Mouse (Mus musculus) frontal cortex, postnatal 10 days (tissue): Measurements from ENCODE around the gene Enah.
A peak's percentile ranks its signal among the peaks of the same experiment; 100 is the strongest.

ENCODE experiments used
- DNase-seq, 2 experiments: peaks; one replicate each; pipeline ENCODE4 v3.0.0; 2022; ENCODE audit warnings: low spot score in 2 of 2, mixed read lengths in 1 of 2

Enah gene

GRCm38 (mm10) chr1:182019926-182020801, at the start of gene Enah:
TSS of gene Enah (minus strand) at chr1:182019990.
- peak; percentile 65 to 70 for DNase-seq

GRCm38 (mm10) chr1:182068136-182068535, 48.3 kb upstream of the Enah start:
- DNase-seq = no peak

- no peak for DNase-seq
These were observed 47.0 kb upstream of the Enah start for GRCm38 (mm10) chr1:182066527-182067465.

GRCm38 (mm10) chr1:182063716-182064115, 43.9 kb upstream of the Enah start:
- DNase-seq = no peak

GRCm38 (mm10) chr1:182062801-182063200, 43.0 kb upstream of the Enah start:
- DNase-seq = no peak

GRCm38 (mm10) chr1:182061203-182061602, 41.4 kb upstream of the Enah start:
- DNase-seq = no peak

- DNase-seq = no peak
These were observed 40.0 kb upstream of the Enah start for GRCm38 (mm10) chr1:182059806-182060205.

GRCm38 (mm10) chr1:182057998-182058397, 38.2 kb upstream of the Enah start:
- DNase-seq = no peak

GRCm38 (mm10) chr1:182055122-182055521, 35.3 kb upstream of the Enah start:
- DNase-seq = no peak

GRCm38 (mm10) chr1:182054651-182055050, 34.9 kb upstream of the Enah start:
- DNase-seq = no peak

- no peak for DNase-seq
These were observed 33.2 kb upstream of the Enah start for GRCm38 (mm10) chr1:182052973-182053372.

GRCm38 (mm10) chr1:182052385-182052784, 32.6 kb upstream of the Enah start:
- DNase-seq = no peak

- DNase-seq = no peak
These were observed 30.0 kb upstream of the Enah start for GRCm38 (mm10) chr1:182049813-182050212.

- DNase-seq = no peak
These were observed 28.3 kb upstream of the Enah start for GRCm38 (mm10) chr1:182048101-182048500.

- no peak for DNase-seq
These were observed 27.4 kb upstream of the Enah start for GRCm38 (mm10) chr1:182047016-182047690.

- DNase-seq = no peak
These were observed 25.4 kb upstream of the Enah start for GRCm38 (mm10) chr1:182045208-182045607.

- no peak for DNase-seq
These were observed 20.7 kb upstream of the Enah start for GRCm38 (mm10) chr1:182040538-182040937.

GRCm38 (mm10) chr1:182031757-182032156, 12.0 kb upstream of the Enah start:
- no peak for DNase-seq

- no peak for DNase-seq
These were observed 11.3 kb upstream of the Enah start for GRCm38 (mm10) chr1:182031066-182031465.

GRCm38 (mm10) chr1:182029989-182030649, 10.3 kb upstream of the Enah start:
- DNase-seq = no peak
